Mouse (Mus musculus) cerebellum, adult 2 months (tissue): ENCODE data around the gene Slc13a3.

ENCODE experiments used
- CTCF ChIP-seq: fragments of 200-500 bp; IDR thresholded peaks from 2 replicates; pipeline ENCODE4 v1.5.1; 2011; ENCODE audit warnings: low read depth, mild to moderate bottlenecking, control low read depth, low read length, moderate library complexity, borderline replicate concordance; ENCODE audit not compliant: insufficient read depth
- POLR2A ChIP-seq: fragments of 200-500 bp; IDR thresholded peaks from 2 replicates; pipeline ENCODE4 v1.6.1; 2011; ENCODE audit warnings: low read length, control low read depth, borderline replicate concordance; ENCODE audit not compliant: insufficient read depth

DNA sequence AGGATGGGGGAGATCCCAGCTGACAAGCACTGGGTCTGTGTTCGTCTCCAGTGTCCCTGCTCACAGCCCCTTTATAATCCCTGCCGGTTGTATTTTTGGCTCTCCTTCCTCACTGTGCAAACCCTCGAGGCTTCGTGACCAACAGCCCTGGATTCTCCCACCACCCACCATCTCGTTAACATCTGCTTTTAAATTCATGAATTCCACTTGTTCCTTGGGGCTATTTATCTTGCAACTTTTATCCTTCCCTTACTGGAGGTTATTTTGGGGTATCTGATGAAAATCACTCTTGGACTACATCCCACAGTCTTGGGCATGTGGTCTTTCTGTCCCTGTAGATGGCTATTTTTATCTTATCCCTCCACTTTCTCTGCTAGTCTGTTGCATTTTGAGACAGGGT lies 37.4 kb upstream of the Slc13a3 start:
- no peak for TF ChIP-seq CTCF
- no peak for TF ChIP-seq POLR2A
